Mouse (Mus musculus) heart, postnatal 0 days (tissue): Measurements from ENCODE around the gene Adgrv1.

Experiments
- CTCF ChIP-seq: IDR thresholded peaks from 2 replicates; pipeline ENCODE4 v1.5.1; 2016; ENCODE audit warnings: antibody characterized with exemption, control low read depth, low read depth
- EP300 ChIP-seq: IDR thresholded peaks from 2 replicates; pipeline ENCODE4 v1.6.1; 2016; ENCODE audit warnings: antibody characterized with exemption, low read depth

GRCm38 (mm10) chr13:81325606-81326215 is 307.2 kb downstream of the Adgrv1 start:
- no peak for TF ChIP-seq EP300
- no peak for TF ChIP-seq CTCF
